Mouse (Mus musculus): ENCODE results near the gene Tfe3. TPM values are rescaled to one million over a fixed set of nuclear protein-coding genes. Genes with fewer than 3 reads are reported as not detected.
"Not testable (repeated sequence)": the region's sequence is repeated elsewhere in the genome, so short reads cannot be mapped to it uniquely, and the experiment has no call there.

Gene Tfe3
- 16.6 and 23.8 TPM in 2 replicates for polyA plus RNA-seq (2014; fragmentation: Nextera tagmentation; extraction: Ambion mirVana)

- H3K4me1 ChIP-seq (ENCODE audit: control insufficient read depth, insufficient read depth, low read length): no peaks in the 10 kb centered on the region
- peak; percentile 96 for ATAC-seq (ENCODE audit: low read depth)
- H3K36me3 ChIP-seq (ENCODE audit: control insufficient read depth, insufficient read depth, low read length): no peaks in the 10 kb centered on the region
- no peaks in the 10 kb centered on the region for H3K9me3 ChIP-seq (ENCODE audit: control insufficient read depth, low read length)
- WGBS: 14% methylated on average over 27 of the region's 38 CpGs
- peak within 1 kb of the TSS; percentile 61 for H3K4me2 ChIP-seq (ENCODE audit: low read depth, low read length)
- peak within 1 kb of the TSS; percentile 51 for H3K9ac ChIP-seq (replicated peaks; ENCODE audit: low read depth, low read length)
- peak within 1 kb of the TSS; percentile 52; the same call in 1 of the 2 replicates for H3K27ac ChIP-seq (ENCODE audit: low read depth, low read length)
- no peaks in the 10 kb centered on the region for H3K27me3 ChIP-seq (ENCODE audit: control insufficient read depth, insufficient read depth, low read length)
- H3K4me3 ChIP-seq (ENCODE audit: low read depth, low read length): peak within 1 kb of the TSS; percentile 53
Measured at GRCm38 (mm10) chrX:7762137-7762920, at the start of gene Tfe3. Tfe3 (plus strand) TSS chrX:7762560.

DNA sequence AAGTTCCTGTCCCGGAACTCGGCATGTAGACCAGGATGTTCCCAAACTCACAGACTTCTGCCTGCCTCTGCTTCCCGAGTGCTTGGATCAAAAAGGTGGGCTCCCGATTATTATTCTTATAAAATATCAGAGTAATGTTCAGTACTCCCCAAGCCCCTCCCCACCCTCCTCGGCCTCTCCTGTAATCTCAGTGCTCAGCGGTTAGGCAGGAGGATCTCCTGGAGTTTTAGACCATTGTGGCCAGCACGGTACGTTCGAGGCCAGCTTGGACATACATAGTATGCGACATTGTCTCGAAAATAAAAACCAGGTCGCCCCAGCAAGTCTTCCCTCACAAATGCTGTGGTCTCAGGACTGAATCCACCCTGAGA is 48.6 kb upstream of the Tfe3 start:
- WGBS: 25% methylated on average over 5 of the region's 12 CpGs
- Histone ChIP-seq H3K4me3 (ENCODE audit: low read depth, low read length) (peak overlapping the region; percentile 24), H3K4me2 (ENCODE audit: low read depth, low read length) (peak overlapping the region; percentile 42; the same call in 1 of the 2 replicates)
- not testable (repeated sequence) for H3K27ac ChIP-seq (ENCODE audit: low read depth, low read length); H3K9me3 ChIP-seq (ENCODE audit: control insufficient read depth, low read length); ATAC-seq (ENCODE audit: low read depth); H3K27me3 ChIP-seq (ENCODE audit: control insufficient read depth, insufficient read depth, low read length); H3K4me1 ChIP-seq (ENCODE audit: control insufficient read depth, insufficient read depth, low read length); H3K9ac ChIP-seq (replicated peaks; ENCODE audit: low read depth, low read length); H3K36me3 ChIP-seq (ENCODE audit: control insufficient read depth, insufficient read depth, low read length)

GRCm38 (mm10) chrX:7714135-7714899 is 48.0 kb upstream of the Tfe3 start, which contains the start of gene Wdr45:
Wdr45 (plus strand) TSS chrX:7714333.
- H3K9ac ChIP-seq (replicated peaks; ENCODE audit: low read depth, low read length); H3K36me3 ChIP-seq (ENCODE audit: control insufficient read depth, insufficient read depth, low read length); H3K4me1 ChIP-seq (ENCODE audit: control insufficient read depth, insufficient read depth, low read length); H3K27me3 ChIP-seq (ENCODE audit: control insufficient read depth, insufficient read depth, low read length); H3K27ac ChIP-seq (ENCODE audit: low read depth, low read length); H3K9me3 ChIP-seq (ENCODE audit: control insufficient read depth, low read length): not testable (repeated sequence)
- peak; percentile 97 for ATAC-seq (ENCODE audit: low read depth)
- peak within 1 kb of the TSS; percentile 42; the same call in 1 of the 2 replicates for H3K4me2 ChIP-seq (ENCODE audit: low read depth, low read length)
- WGBS: 14% methylated on average over 17 of the region's 60 CpGs
- H3K4me3 ChIP-seq (ENCODE audit: low read depth, low read length): peak within 1 kb of the TSS; percentile 24

GRCm38 (mm10) chrX:7716058-7716457 is 46.3 kb upstream of the Tfe3 start:
- ATAC-seq (ENCODE audit: low read depth); H3K9me3 ChIP-seq (ENCODE audit: control insufficient read depth, low read length); H3K27me3 ChIP-seq (ENCODE audit: control insufficient read depth, insufficient read depth, low read length); H3K27ac ChIP-seq (ENCODE audit: low read depth, low read length); H3K4me2 ChIP-seq (ENCODE audit: low read depth, low read length); H3K4me1 ChIP-seq (ENCODE audit: control insufficient read depth, insufficient read depth, low read length); H3K4me3 ChIP-seq (ENCODE audit: low read depth, low read length); H3K9ac ChIP-seq (replicated peaks; ENCODE audit: low read depth, low read length); H3K36me3 ChIP-seq (ENCODE audit: control insufficient read depth, insufficient read depth, low read length): not testable (repeated sequence)
- WGBS: 33% methylated on average over 1 of the region's 1 CpGs

DNA sequence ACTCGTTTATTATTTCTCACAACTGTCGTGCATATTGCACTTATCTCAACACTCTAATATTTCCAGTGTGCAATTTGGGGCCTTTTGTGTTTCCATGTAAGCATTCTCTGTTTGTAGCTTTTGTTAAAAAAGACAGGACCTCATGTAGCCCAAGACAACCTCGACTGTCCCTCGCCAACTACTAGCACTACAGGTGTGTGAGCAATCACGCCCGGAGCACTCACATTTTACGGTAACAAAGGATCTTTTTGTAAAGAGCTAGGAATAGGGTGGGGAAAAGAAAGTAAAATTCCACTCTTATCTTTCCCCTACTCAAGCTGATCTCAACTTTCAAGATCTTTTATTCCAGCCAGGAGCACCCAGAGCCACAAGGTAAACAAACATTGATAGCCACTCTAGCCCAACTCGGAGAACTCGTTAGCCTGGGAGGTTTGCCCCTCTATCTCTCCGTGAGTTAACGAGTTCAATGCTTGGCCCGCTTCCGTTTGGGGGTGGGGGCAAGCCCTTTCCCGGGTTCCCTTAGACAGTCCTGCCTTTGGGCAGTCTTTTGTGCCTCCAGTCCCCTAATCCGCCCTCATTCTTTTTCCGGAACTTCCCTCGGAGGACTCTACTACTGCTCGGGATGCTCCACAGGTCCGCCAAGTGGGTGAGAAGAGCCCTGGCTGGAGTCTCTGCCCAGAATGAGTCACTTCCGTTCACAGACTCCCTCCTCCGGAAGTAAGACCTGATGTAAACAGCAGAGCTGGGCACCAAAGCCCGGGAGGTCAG is 40.7 kb upstream of the Tfe3 start, which contains the start of gene Gm45208:
Gene Gm45208 (plus strand): TSS at position 732 of the 768 bp plus-strand sequence.
- Histone ChIP-seq H3K4me1 (ENCODE audit: control insufficient read depth, insufficient read depth, low read length) (0 out of 2 replicates have a peak, but pooled peaks cover 5% of the 10 kb centered on the region), H3K27ac (ENCODE audit: low read depth, low read length) (peak within 1 kb of the TSS; percentile 55), H3K4me3 (ENCODE audit: low read depth, low read length) (peak within 1 kb of the TSS; percentile 47), H3K9me3 (ENCODE audit: control insufficient read depth, low read length) (no peaks in the 10 kb centered on the region), H3K27me3 (ENCODE audit: control insufficient read depth, insufficient read depth, low read length) (no peaks in the 10 kb centered on the region), H3K36me3 (ENCODE audit: control insufficient read depth, insufficient read depth, low read length) (no peaks in the 10 kb centered on the region), H3K9ac (replicated peaks; ENCODE audit: low read depth, low read length) (peak within 1 kb of the TSS; percentile 17), H3K4me2 (ENCODE audit: low read depth, low read length) (peak within 1 kb of the TSS; percentile 57)
- WGBS: 19% methylated on average over 22 of the region's 22 CpGs
- ATAC-seq (ENCODE audit: low read depth): peak; percentile 92

GRCm38 (mm10) chrX:7722282-7722611 is 40.1 kb upstream of the Tfe3 start:
- no peaks in the 10 kb centered on the region for H3K9me3 ChIP-seq (ENCODE audit: control insufficient read depth, low read length)
- peak overlapping the region; percentile 55 for H3K27ac ChIP-seq (ENCODE audit: low read depth, low read length)
- H3K4me3 ChIP-seq (ENCODE audit: low read depth, low read length): peak overlapping the region; percentile 47
- peak overlapping the region; percentile 57 for H3K4me2 ChIP-seq (ENCODE audit: low read depth, low read length)
- H3K27me3 ChIP-seq (ENCODE audit: control insufficient read depth, insufficient read depth, low read length): no peaks in the 10 kb centered on the region
- 0 out of 2 replicates have a peak, but pooled peaks cover 5% of the 10 kb centered on the region for H3K4me1 ChIP-seq (ENCODE audit: control insufficient read depth, insufficient read depth, low read length)
- H3K36me3 ChIP-seq (ENCODE audit: control insufficient read depth, insufficient read depth, low read length): no peaks in the 10 kb centered on the region
- 17% methylated on average over 11 of the region's 11 CpGs for WGBS
- H3K9ac ChIP-seq (replicated peaks; ENCODE audit: low read depth, low read length): peak overlapping the region; percentile 17
- ATAC-seq (ENCODE audit: low read depth): no peak

DNA sequence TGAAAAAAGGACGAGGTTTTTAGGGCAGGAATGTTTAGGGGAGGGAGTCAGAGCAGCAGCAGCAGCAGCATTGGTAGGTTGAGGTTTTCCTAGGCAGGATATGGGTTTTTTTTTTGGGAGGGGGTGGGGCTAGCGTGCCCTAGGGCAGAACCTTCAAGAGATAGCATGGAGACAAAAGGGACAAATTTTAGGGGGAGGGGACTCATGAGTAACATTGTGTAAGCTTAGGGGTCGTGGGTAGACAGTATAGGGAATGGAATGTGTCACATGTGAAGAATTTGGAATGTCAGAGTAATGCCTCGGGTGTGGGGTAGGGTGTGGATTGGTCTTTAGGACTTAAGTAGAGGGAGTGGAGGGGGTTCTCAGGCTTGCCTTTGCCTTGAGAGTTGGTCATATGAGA is 39.7 kb upstream of the Tfe3 start:
- Histone ChIP-seq H3K27me3 (ENCODE audit: control insufficient read depth, insufficient read depth, low read length) (no peaks in the 10 kb centered on the region), H3K36me3 (ENCODE audit: control insufficient read depth, insufficient read depth, low read length) (no peaks in the 10 kb centered on the region), H3K4me3 (ENCODE audit: low read depth, low read length) (peak overlapping the region; percentile 47), H3K4me1 (ENCODE audit: control insufficient read depth, insufficient read depth, low read length) (0 out of 2 replicates have a peak, but pooled peaks cover 5% of the 10 kb centered on the region), H3K27ac (ENCODE audit: low read depth, low read length) (no peak overlapping the region), H3K9me3 (ENCODE audit: control insufficient read depth, low read length) (no peaks in the 10 kb centered on the region), H3K9ac (replicated peaks; ENCODE audit: low read depth, low read length) (peak overlapping the region; percentile 17), H3K4me2 (ENCODE audit: low read depth, low read length) (peak overlapping the region; percentile 57)
- WGBS: 31% methylated on average over 4 of the region's 4 CpGs
- ATAC-seq (ENCODE audit: low read depth): no peak

- no peak for ATAC-seq (ENCODE audit: low read depth)
- Histone ChIP-seq H3K4me1 (ENCODE audit: control insufficient read depth, insufficient read depth, low read length) (0 out of 2 replicates have a peak, but pooled peaks cover 5% of the 10 kb centered on the region), H3K4me3 (ENCODE audit: low read depth, low read length) (no peak overlapping the region), H3K9ac (replicated peaks; ENCODE audit: low read depth, low read length) (no peak overlapping the region), H3K9me3 (ENCODE audit: control insufficient read depth, low read length) (no peaks in the 10 kb centered on the region), H3K27ac (ENCODE audit: low read depth, low read length) (no peak overlapping the region), H3K27me3 (ENCODE audit: control insufficient read depth, insufficient read depth, low read length) (no peaks in the 10 kb centered on the region), H3K4me2 (ENCODE audit: low read depth, low read length) (no peak overlapping the region), H3K36me3 (ENCODE audit: control insufficient read depth, insufficient read depth, low read length) (no peaks in the 10 kb centered on the region)
- WGBS: 86% methylated on average over 7 of the region's 7 CpGs
Measured at GRCm38 (mm10) chrX:7724135-7724534, 38.2 kb upstream of the Tfe3 start.
